Mouse (Mus musculus): ENCODE results near the gene Ctsm.
"Not testable (repeated sequence)": the region's sequence is repeated elsewhere in the genome, so short reads cannot be mapped to it uniquely, and the experiment has no call there.

Ctsm gene

DNA sequence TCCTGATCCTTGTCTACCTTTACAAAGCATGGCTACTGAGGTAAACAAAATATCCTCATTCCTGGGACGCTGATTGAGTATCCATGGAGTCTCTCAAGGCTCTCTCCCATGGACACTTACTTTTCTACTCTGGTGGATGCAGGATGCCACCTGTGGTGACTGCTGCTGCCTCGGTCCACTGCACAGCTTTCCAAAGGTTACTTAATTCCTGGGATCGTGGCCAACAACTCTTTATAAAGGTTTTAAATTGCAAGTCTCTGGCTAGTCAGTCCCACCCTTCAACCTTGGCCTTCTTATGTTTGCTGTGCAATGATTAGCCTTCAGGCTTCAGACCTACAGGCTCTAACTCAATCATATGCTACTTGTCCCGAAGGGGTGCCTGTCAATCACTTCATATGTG, at the start of gene Ctsm:
TSS of gene Ctsm (minus strand) at position 209 of the 400 bp plus-strand sequence.
- DNase-seq, result no peak

DNA sequence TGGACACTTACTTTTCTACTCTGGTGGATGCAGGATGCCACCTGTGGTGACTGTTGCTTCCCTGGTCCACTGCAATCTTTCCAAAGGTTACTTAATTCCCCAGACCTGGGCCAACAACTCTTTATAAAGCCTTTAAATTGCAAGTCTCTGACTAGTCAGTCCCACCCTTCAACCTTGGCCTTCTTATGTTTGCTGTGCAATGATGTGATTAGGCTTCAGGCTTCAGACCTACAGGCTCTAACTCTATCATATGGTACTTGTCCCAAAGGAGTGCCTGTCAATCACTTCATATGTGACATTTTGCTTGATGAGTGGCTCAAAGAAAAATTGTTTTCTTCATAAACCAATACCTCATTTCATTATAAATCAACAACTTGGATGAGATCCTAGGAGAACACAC, 28.4 kb upstream of the Ctsm start, which contains the start of gene Cts3:
TSS of gene Cts3 (minus strand) at position 101 of the 400 bp plus-strand sequence.
- DNase-seq, result no peak

DNA sequence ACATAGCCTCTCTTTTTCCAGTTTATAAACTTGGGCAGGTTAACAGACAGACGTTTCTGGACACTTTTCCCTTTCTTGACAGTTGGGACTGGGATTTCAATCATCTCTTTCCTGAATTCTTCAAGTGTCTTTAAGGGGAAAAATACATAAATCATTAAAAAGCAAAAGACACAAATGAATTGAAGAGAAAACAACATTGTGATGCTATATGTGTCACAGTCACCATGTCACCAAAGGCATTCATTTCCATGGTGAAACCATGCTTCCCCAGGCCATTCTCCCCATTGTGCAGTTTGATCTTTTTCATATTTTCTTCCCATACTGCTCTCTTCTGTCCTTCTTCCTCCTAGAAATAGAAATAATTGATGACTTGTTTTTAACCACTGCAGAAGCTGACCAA, 26.4 kb upstream of the Ctsm start, which contains the start of gene Gm49352:
TSS of gene Gm49352 (minus strand) at position 101 of the 400 bp plus-strand sequence.
- DNase-seq, result not testable (repeated sequence)

All from cerebellum, adult 9-10 months (tissue).